Mouse (Mus musculus): ENCODE data around the gene Evx2. TPM values are rescaled to one million over a fixed set of nuclear protein-coding genes. Genes with fewer than 3 reads are reported as not detected.

Gene Evx2
- polyA plus RNA-seq, 1 experiment from 2014 or later: 0.31 TPM

- Histone ChIP-seq H3K4me3 (no peak overlapping the region), H3K4me2 (no peak overlapping the region), H3K27me3 (replicated peaks) (no peaks in the 10 kb centered on the region), H3K9ac (no peak overlapping the region), H3K36me3 (replicated peaks) (no peaks in the 10 kb centered on the region), H3K4me1 (no peaks in the 10 kb centered on the region), H3K9me3 (no peaks in the 10 kb centered on the region), H3K27ac (no peak overlapping the region)
- ATAC-seq (replicated peaks): no peak
These were observed 50.0 kb downstream of the Evx2 start for GRCm38 (mm10) chr2:74609350-74609749.

DNA sequence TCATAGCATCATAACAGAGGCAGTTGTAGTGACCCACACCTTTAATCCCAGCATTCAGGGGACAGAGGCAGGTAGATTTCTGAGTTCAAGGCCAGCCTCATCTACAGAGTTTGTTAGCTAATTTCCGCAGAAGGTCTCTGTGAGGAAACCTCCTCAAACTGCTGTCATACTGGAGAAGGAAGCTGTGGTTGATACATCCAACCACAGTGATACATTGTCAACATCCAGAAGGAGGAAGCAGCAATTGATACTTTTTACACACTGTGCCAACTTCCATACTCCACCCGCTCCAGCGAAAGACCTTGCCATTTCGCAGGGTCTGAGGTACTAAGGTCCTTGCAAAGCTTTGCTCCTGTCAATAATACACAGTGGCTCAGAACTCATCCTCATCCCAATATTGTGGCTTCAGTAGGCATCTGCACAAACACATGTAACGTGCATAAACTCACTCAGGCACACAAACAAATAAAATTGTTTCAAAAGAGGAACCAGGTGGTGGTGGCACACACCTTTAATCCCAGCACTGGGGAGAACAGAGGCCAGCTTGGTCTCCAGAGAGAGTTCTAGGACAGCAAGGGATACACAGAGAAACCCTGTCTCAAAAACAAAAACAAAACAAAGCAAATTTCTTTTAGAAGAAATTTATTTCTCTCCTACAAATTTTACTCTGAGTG is 53.1 kb downstream of the Evx2 start:
- Histone ChIP-seq H3K27ac (no peak overlapping the region), H3K9ac (no peak overlapping the region), H3K4me3 (no peak overlapping the region), H3K4me2 (no peak overlapping the region), H3K36me3 (replicated peaks) (no peaks in the 10 kb centered on the region), H3K9me3 (no peaks in the 10 kb centered on the region), H3K27me3 (replicated peaks) (no peaks in the 10 kb centered on the region), H3K4me1 (no peaks in the 10 kb centered on the region)
- ATAC-seq (replicated peaks): no peak
- 84% methylated on average over 5 of the region's 5 CpGs for WGBS

DNA sequence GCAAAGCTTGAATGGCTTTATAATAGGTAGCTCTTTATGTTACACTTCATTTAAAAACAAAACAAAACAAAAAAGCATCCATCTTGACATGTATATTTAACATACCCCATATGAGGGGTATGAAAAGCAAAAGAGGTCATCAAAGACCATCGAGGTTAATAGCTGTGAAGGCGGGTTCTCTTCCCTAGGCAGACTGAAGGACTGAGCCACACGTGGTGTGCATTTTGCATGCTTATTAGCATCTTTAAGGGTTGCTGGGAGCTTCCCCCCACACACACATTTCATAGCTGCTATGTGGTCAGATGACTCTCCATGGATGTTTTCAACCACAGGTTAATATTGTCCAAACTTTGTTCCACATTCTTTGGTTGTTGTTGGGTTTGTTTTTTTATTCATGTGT is 55.3 kb downstream of the Evx2 start:
- Histone ChIP-seq H3K9ac (no peak overlapping the region), H3K27me3 (replicated peaks) (no peaks in the 10 kb centered on the region), H3K27ac (no peak overlapping the region), H3K4me2 (no peak overlapping the region), H3K9me3 (no peaks in the 10 kb centered on the region), H3K4me1 (no peaks in the 10 kb centered on the region), H3K4me3 (no peak overlapping the region), H3K36me3 (replicated peaks) (no peaks in the 10 kb centered on the region)
- no peak for ATAC-seq (replicated peaks)
- WGBS: 33% methylated on average over 3 of the region's 3 CpGs

Small RNA genes lying within 50 kb of the gene (microRNA-seq; reads per million reads assigned to microRNA genes)
- not detected for gene Gm44463

Other genes starting within 250 kb of the Evx2 start
- 43.4 and 49.4 TPM in 2 replicates for gene Lnpk, start 80.1 kb downstream of the Evx2 start, polyA plus RNA-seq (2015; fragmentation: Nextera tagmentation; extraction: Ambion mirVana)
- 0.06 TPM in 1 of 2 replicates, not detected in the other for gene Hoxd13, start 8.8 kb upstream of the Evx2 start, polyA plus RNA-seq (2015; fragmentation: Nextera tagmentation; extraction: Ambion mirVana)
- gene Hoxd12, start 15.5 kb upstream of the Evx2 start, polyA plus RNA-seq (2015; fragmentation: Nextera tagmentation; extraction: Ambion mirVana): not detected in 2 replicates
- gene Hoxd11, start 20.0 kb upstream of the Evx2 start, polyA plus RNA-seq (2015; fragmentation: Nextera tagmentation; extraction: Ambion mirVana): not detected in 2 replicates
- not detected in 2 replicates for gene Hoxd10, start 32.4 kb upstream of the Evx2 start, polyA plus RNA-seq (2015; fragmentation: Nextera tagmentation; extraction: Ambion mirVana)
- not detected in 2 replicates for gene Hoxd9, start 38.2 kb upstream of the Evx2 start, polyA plus RNA-seq (2015; fragmentation: Nextera tagmentation; extraction: Ambion mirVana)
- 0.08 and 0.10 TPM in 2 replicates for gene Hoxd8, start 45.1 kb upstream of the Evx2 start, polyA plus RNA-seq (2015; fragmentation: Nextera tagmentation; extraction: Ambion mirVana)
- 0.09 and 0.21 TPM in 2 replicates for gene Hoxd3, start 52.4 kb upstream of the Evx2 start, polyA plus RNA-seq (2015; fragmentation: Nextera tagmentation; extraction: Ambion mirVana)
- gene Hoxd4, start 52.4 kb upstream of the Evx2 start, polyA plus RNA-seq (2015; fragmentation: Nextera tagmentation; extraction: Ambion mirVana): not detected in 2 replicates
- gene Gm28230, start 67.2 kb upstream of the Evx2 start, polyA plus RNA-seq (2015; fragmentation: Nextera tagmentation; extraction: Ambion mirVana): not detected in 2 replicates
- not detected in 2 replicates for gene Hoxd1, start 103.4 kb upstream of the Evx2 start, polyA plus RNA-seq (2015; fragmentation: Nextera tagmentation; extraction: Ambion mirVana)
- 139 and 154 TPM in 2 replicates for gene Mtx2, start 166.2 kb upstream of the Evx2 start, polyA plus RNA-seq (2015; fragmentation: Nextera tagmentation; extraction: Ambion mirVana)

Data from midbrain, embryonic 15.5 days (tissue).